In the genomic region with DNA sequence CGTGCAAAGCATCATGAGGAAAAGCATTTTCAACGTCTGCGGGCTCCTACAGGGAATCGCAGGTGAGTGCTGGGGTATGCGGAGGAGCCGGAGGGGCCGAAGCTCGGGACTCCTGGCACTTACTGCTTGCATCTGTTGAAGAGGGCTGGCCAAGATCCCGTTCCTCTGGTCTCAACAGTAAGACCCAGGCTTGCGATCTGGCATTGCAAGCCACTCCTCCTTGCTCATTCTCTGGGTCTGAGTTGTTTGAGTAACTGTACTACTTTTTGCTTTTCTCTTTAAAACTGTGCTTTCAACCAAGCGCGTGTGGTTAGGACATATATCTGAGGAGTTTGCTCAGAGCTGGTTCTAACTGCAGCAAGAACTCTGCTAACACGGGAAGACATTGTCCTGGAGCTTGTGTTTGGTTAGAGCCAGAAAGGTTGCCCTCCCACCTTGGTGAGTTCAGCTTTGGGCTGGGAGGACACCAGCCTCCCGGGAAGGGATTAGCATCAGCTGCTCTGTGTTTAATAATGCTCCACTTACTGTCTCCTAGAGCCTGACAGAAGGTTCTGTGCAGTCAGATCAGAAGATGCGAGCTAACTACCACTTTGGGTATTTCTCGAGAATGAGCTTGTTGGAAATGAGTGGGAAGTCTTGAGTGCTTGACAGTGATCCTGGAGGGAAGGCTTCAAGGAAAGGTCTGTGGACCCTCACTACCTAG, we compare ENCODE assay signal across 8 mouse cellular contexts.
DNase-seq lines count a peak whose midpoint lies in the region; ATAC-seq and TF ChIP-seq lines count a peak whose summit lies in the region.

No protein-coding gene starts in this region.

- 0 out of 2 replicates have a peak, but pooled peaks cover 14% of the 10 kb centered on the region for H3K36me3 ChIP-seq in heart, embryonic 14.5 days (ENCODE audit: control insufficient read depth, insufficient read depth, low read length)
- peaks cover 2 to 33% of the 10 kb centered on the region in 2 experiments for H3K36me3 ChIP-seq in MEL (ENCODE audit: control insufficient read depth in 1 of 2, insufficient read depth in 2 of 2, low read length in 2 of 2)
- H3K36me3 ChIP-seq in embryonic facial prominence, embryonic 13.5 days = peaks cover 14% of the 10 kb centered on the region; the same call in 1 of the 2 replicates
- H3K36me3 ChIP-seq in limb, embryonic 10.5 days = peaks cover 28% of the 10 kb centered on the region
- no peaks in the 10 kb centered on the region for H3K36me3 ChIP-seq in neural tube, embryonic 15.5 days

- peak overlapping the region; percentile 51 to 60 for H3K4me3 ChIP-seq in heart, embryonic 14.5 days (ENCODE audit: control insufficient read depth in 1 of 2, insufficient read depth in 1 of 2, low read depth in 1 of 2, low read length in 2 of 2)
- peak overlapping the region; percentile 81 to 93 for H3K4me3 ChIP-seq in MEL (ENCODE audit: control insufficient read depth in 1 of 2, insufficient read depth in 1 of 2, low read depth in 2 of 2, low read length in 2 of 2)
- peak overlapping the region; percentile 51 for H3K4me3 ChIP-seq in embryonic facial prominence, embryonic 13.5 days
- peak overlapping the region; percentile 55 for H3K4me3 ChIP-seq in limb, embryonic 10.5 days
- peak overlapping the region; percentile 52 for H3K4me3 ChIP-seq in neural tube, embryonic 15.5 days (replicated peaks)

- H3K27ac ChIP-seq in heart, embryonic 14.5 days (replicated peaks in 1 of 2; ENCODE audit: control insufficient read depth in 1 of 2, insufficient read depth in 1 of 2, low read depth in 2 of 2, low read length in 2 of 2) = 0 out of 4 replicates have a peak overlapping the region, but pooled peaks of 1 of the 2 experiments have one; percentile 21
- H3K27ac ChIP-seq in MEL (ENCODE audit: control insufficient read depth, low read depth, low read length) = peak overlapping the region; percentile 89
- peak overlapping the region; percentile 55; the same call in 1 of the 2 replicates for H3K27ac ChIP-seq in embryonic facial prominence, embryonic 13.5 days
- H3K27ac ChIP-seq in limb, embryonic 10.5 days = peak overlapping the region; percentile 81
- 0 out of 2 replicates have a peak overlapping the region, but pooled peaks have one; percentile 34 for H3K27ac ChIP-seq in neural tube, embryonic 15.5 days (replicated peaks)

- 23% methylated on average over 16 of the region's 16 CpGs for WGBS in heart, embryonic 14.5 days
- WGBS in embryonic facial prominence, embryonic 13.5 days = 20% methylated on average over 16 of the region's 16 CpGs
- WGBS in limb, embryonic 10.5 days = 26% methylated on average over 16 of the region's 16 CpGs
- WGBS in neural tube, embryonic 15.5 days = 31% methylated on average over 16 of the region's 16 CpGs

- intact Hi-C loops in heart, postnatal 36 days (cut with DNase I) = loop anchor here (5.0 kb wide), 1 partner anchor 33 kb away; no protein-coding TSS in a partner anchor

- no peaks in the 10 kb centered on the region for H3K9me3 ChIP-seq in heart, embryonic 14.5 days (ENCODE audit: control insufficient read depth, low read length)
- H3K9me3 ChIP-seq in MEL (replicated peaks; ENCODE audit: insufficient read depth, low read length) = no peaks in the 10 kb centered on the region
- H3K9me3 ChIP-seq in embryonic facial prominence, embryonic 13.5 days = no peaks in the 10 kb centered on the region
- no peaks in the 10 kb centered on the region for H3K9me3 ChIP-seq in limb, embryonic 10.5 days (replicated peaks)
- H3K9me3 ChIP-seq in neural tube, embryonic 15.5 days (replicated peaks) = no peaks in the 10 kb centered on the region

- H3K79me2 ChIP-seq in MEL (ENCODE audit: control insufficient read depth, insufficient read depth, low read length, poor library complexity) = peaks cover 57% of the 10 kb centered on the region

- DNase-seq in heart, postnatal 36 days = no peak
- peak; percentile 82 for DNase-seq in MEL (ENCODE audit: low read depth, low spot score)
- no peak for DNase-seq in limb, embryonic 10.5 days (ENCODE audit: low spot score)
- no peak for DNase-seq in thymus, postnatal 10 days (ENCODE audit: low spot score in 2 of 2)
- DNase-seq in adrenal gland, adult 18-20 months (ENCODE audit: low spot score in 2 of 2) = no peak

- TF ChIP-seq CTCF in MEL (IDR thresholded peaks at IDR 0.05 in 2 of 3, conservative IDR thresholded peaks at IDR 0.05 in 1 of 3; ENCODE audit: control insufficient read depth in 1 of 3, insufficient read depth in 1 of 3, low read depth in 2 of 3, low read length in 3 of 3, poor library complexity in 1 of 3, severe bottlenecking in 1 of 3) = no peak

- no peaks in the 10 kb centered on the region for H3K27me3 ChIP-seq in heart, embryonic 14.5 days (ENCODE audit: control insufficient read depth, insufficient read depth, low read length)
- H3K27me3 ChIP-seq in MEL (ENCODE audit: control insufficient read depth in 1 of 2, insufficient read depth in 2 of 2, low read length in 2 of 2) = no peaks in the 10 kb centered on the region
- peaks cover 5% of the 10 kb centered on the region; the same call in 1 of the 2 replicates for H3K27me3 ChIP-seq in embryonic facial prominence, embryonic 13.5 days
- H3K27me3 ChIP-seq in limb, embryonic 10.5 days (ENCODE audit: low read depth, poor library complexity, severe bottlenecking) = peaks cover 31% of the 10 kb centered on the region
- H3K27me3 ChIP-seq in neural tube, embryonic 15.5 days (replicated peaks) = peaks cover 20% of the 10 kb centered on the region

- H3K4me2 ChIP-seq in heart, embryonic 14.5 days (ENCODE audit: low read length) = peak overlapping the region; percentile 96
- peak overlapping the region; percentile 94 for H3K4me2 ChIP-seq in embryonic facial prominence, embryonic 13.5 days
- H3K4me2 ChIP-seq in neural tube, embryonic 15.5 days = peak overlapping the region; percentile 99

- no peak for ATAC-seq in heart, embryonic 14.5 days (ENCODE audit: insufficient number of reproducible peaks, insufficient read depth, low FRiP score, low read depth)
- no peak for ATAC-seq in embryonic facial prominence, embryonic 13.5 days (ENCODE audit: insufficient number of reproducible peaks, insufficient read depth, low FRiP score, low TSS enrichment, low read depth)
- 0 out of 2 replicates have a peak, but pooled peaks have one; percentile 26 for ATAC-seq in neural tube, embryonic 15.5 days (ENCODE audit: low FRiP score)

- TF ChIP-seq EP300 in MEL (IDR thresholded peaks at IDR 0.05; ENCODE audit: low read depth in 1 of 2, low read length in 2 of 2) = 0 out of 4 replicates have a peak, but pooled peaks of 1 of the 2 experiments have one; percentile 15

- TF ChIP-seq POLR2A in MEL (IDR thresholded peaks at IDR 0.05; ENCODE audit: control insufficient read depth in 1 of 2, insufficient read depth in 1 of 2, low read depth in 1 of 2, low read length in 2 of 2, poor library complexity in 1 of 2) = no peak

- peaks cover 29 to 43% of the 10 kb centered on the region in 2 experiments for H3K4me1 ChIP-seq in heart, embryonic 14.5 days (ENCODE audit: control insufficient read depth in 2 of 2, insufficient read depth in 2 of 2, low read length in 2 of 2)
- H3K4me1 ChIP-seq in MEL (ENCODE audit: control insufficient read depth in 1 of 2, insufficient read depth in 2 of 2, low read length in 2 of 2) = peaks cover 17 to 38% of the 10 kb centered on the region in 2 experiments
- H3K4me1 ChIP-seq in embryonic facial prominence, embryonic 13.5 days = peaks cover 48% of the 10 kb centered on the region
- peaks cover 68% of the 10 kb centered on the region for H3K4me1 ChIP-seq in limb, embryonic 10.5 days
- peaks cover 38% of the 10 kb centered on the region for H3K4me1 ChIP-seq in neural tube, embryonic 15.5 days

- no peak for TF ChIP-seq RAD21 in MEL (IDR thresholded peaks at IDR 0.05; ENCODE audit: low read depth, low read length)

- H3K9ac ChIP-seq in heart, embryonic 14.5 days (ENCODE audit: low read length) = peak overlapping the region; percentile 67
- peak overlapping the region; percentile 79 for H3K9ac ChIP-seq in MEL (ENCODE audit: control insufficient read depth, low read depth, low read length, poor library complexity, severe bottlenecking)
- peak overlapping the region; percentile 73 for H3K9ac ChIP-seq in embryonic facial prominence, embryonic 13.5 days
- H3K9ac ChIP-seq in neural tube, embryonic 15.5 days (replicated peaks) = peak overlapping the region; percentile 58

TF ChIP-seq in MEL, 35 proteins besides CTCF, POLR2A, EP300 and RAD21:
- TF ChIP-seq HCFC1 (IDR thresholded peaks at IDR 0.05; ENCODE audit: low read depth, low read length) (no peak), POLR2AphosphoS5 (IDR thresholded peaks at IDR 0.05; ENCODE audit: borderline replicate concordance, low read depth, low read length) (no peak), CHD1 (IDR thresholded peaks at IDR 0.05; ENCODE audit: low read depth, low read length) (peak; percentile 89), MXI1 (IDR thresholded peaks at IDR 0.05; ENCODE audit: low read depth, low read length) (0 out of 2 replicates have a peak, but pooled peaks have one; percentile 11), TBP (IDR thresholded peaks at IDR 0.05; ENCODE audit: low read depth, low read length) (0 out of 2 replicates have a peak, but pooled peaks have one; percentile 23), MAZ (IDR thresholded peaks at IDR 0.05; ENCODE audit: low read depth, low read length) (no peak), UBTF (IDR thresholded peaks at IDR 0.05; ENCODE audit: borderline replicate concordance, insufficient read depth, low read depth, low read length) (no peak), POLR2AphosphoS2 (IDR thresholded peaks at IDR 0.05; ENCODE audit: low read length) (no peak), SIN3A (IDR thresholded peaks at IDR 0.05; ENCODE audit: low read length) (peak; percentile 18; the same call in 1 of the 2 replicates), NELFE (IDR thresholded peaks at IDR 0.05; ENCODE audit: low read depth, low read length) (0 out of 2 replicates have a peak, but pooled peaks have one; percentile 16), ZMIZ1 (IDR thresholded peaks at IDR 0.05; ENCODE audit: low read depth, low read length) (no peak), USF1 (IDR thresholded peaks at IDR 0.05; ENCODE audit: low read depth, low read length) (no peak)
